Comparison of ENCODE assay signal across 12 mouse cellular contexts in the genomic region with DNA sequence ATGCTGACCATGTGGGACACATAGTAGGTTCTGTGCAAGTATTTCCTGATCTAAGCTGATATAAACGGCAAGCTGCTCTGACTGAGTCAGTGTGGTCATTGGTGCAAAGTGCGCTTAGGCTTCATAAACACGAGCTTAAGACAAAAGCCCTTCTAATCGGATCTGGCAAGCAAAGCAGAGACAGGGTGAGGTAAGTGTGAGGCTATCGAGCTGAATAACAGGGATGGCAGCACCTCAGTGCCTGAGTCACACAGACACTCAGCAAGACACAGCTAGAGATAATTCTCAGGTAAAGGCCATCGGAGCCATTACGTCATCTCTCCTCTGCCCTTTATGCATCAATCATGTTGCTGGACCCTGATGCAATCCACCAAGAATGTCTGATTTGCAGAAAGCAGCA.
DNase-seq lines count a peak whose midpoint lies in the region; ATAC-seq and TF ChIP-seq lines count a peak whose summit lies in the region.
"Had no signal": no experiment of that assay in that cellular context is flagged by ENCODE, and none has a peak within 500 bp of the region (broad histone marks: within the 10 kb centered on the region; RNA-seq: fewer than 3 reads in every experiment).

No protein-coding gene starts in this region.

- peak; percentile 27; the same call in 1 of the 2 replicates for ATAC-seq in forebrain, embryonic 11.5 days (replicated peaks; ENCODE audit: low FRiP score)
- ATAC-seq in lung, postnatal 0 days, result peak; percentile 62
- ATAC-seq in stomach, postnatal 0 days (ENCODE audit: low FRiP score, low TSS enrichment), result peak; percentile 94
- no peak for ATAC-seq in inflammation-experienced regulatory T-cells, adult 6 months

- no peak overlapping the region for H3K4me3 ChIP-seq in forebrain, embryonic 11.5 days (ENCODE audit: low read depth, low read length)
- H3K4me3 ChIP-seq in forebrain, embryonic 10.5 days, result no peak overlapping the region
- no peak overlapping the region for H3K4me3 ChIP-seq in lung, postnatal 0 days (ENCODE audit: low read depth, low read length)
- H3K4me3 ChIP-seq in stomach, postnatal 0 days (ENCODE audit: low read depth, low read length), result no peak overlapping the region
- H3K4me3 ChIP-seq: hindbrain, embryonic 15.5 days; layer of hippocampus, adult 2 months; megakaryocyte, embryonic 14.5 days; neural tube, embryonic 15.5 days had no signal

- H3K4me1 ChIP-seq in forebrain, embryonic 11.5 days (replicated peaks; ENCODE audit: control insufficient read depth, insufficient read depth, low read length), result no peaks in the 10 kb centered on the region
- H3K4me1 ChIP-seq in forebrain, embryonic 10.5 days, result peaks cover 15% of the 10 kb centered on the region
- no peaks in the 10 kb centered on the region; the same call in 1 of the 2 replicates for H3K4me1 ChIP-seq in lung, postnatal 0 days (ENCODE audit: insufficient read depth, low read depth, low read length)
- peaks cover 5% of the 10 kb centered on the region; the same call in 1 of the 2 replicates for H3K4me1 ChIP-seq in stomach, postnatal 0 days (replicated peaks; ENCODE audit: control insufficient read depth, insufficient read depth)
- H3K4me1 ChIP-seq: hindbrain, embryonic 15.5 days; neural tube, embryonic 15.5 days had no signal

- no peak for TF ChIP-seq EP300 in lung, postnatal 0 days (IDR thresholded peaks at IDR 0.05)
- TF ChIP-seq EP300 in stomach, postnatal 0 days (optimal IDR thresholded peaks at IDR 0.05), result no peak

- TF ChIP-seq CTCF in lung, postnatal 0 days (IDR thresholded peaks at IDR 0.05), result no peak
- no peak for TF ChIP-seq CTCF in stomach, postnatal 0 days (IDR thresholded peaks at IDR 0.05; ENCODE audit: low read depth)

- H3K4me2 ChIP-seq in forebrain, embryonic 11.5 days (ENCODE audit: low read depth, low read length, severe bottlenecking), result no peak overlapping the region
- no peak overlapping the region for H3K4me2 ChIP-seq in lung, postnatal 0 days (replicated peaks; ENCODE audit: low read depth, low read length)
- no peak overlapping the region for H3K4me2 ChIP-seq in stomach, postnatal 0 days (replicated peaks; ENCODE audit: low read depth)
- H3K4me2 ChIP-seq: hindbrain, embryonic 15.5 days; neural tube, embryonic 15.5 days had no signal

- no peak overlapping the region for H3K27ac ChIP-seq in forebrain, embryonic 11.5 days (ENCODE audit: low read depth, low read length)
- H3K27ac ChIP-seq in forebrain, embryonic 10.5 days, result no peak overlapping the region
- no peak overlapping the region for H3K27ac ChIP-seq in lung, postnatal 0 days (ENCODE audit: low read length)
- H3K27ac ChIP-seq in stomach, postnatal 0 days (replicated peaks), result peak overlapping the region; percentile 45; the same call in 1 of the 2 replicates
- H3K27ac ChIP-seq: hindbrain, embryonic 15.5 days; layer of hippocampus, adult 2 months; neural tube, embryonic 15.5 days had no signal

- H3K27me3 ChIP-seq in forebrain, embryonic 11.5 days (ENCODE audit: control insufficient read depth, insufficient read depth, low read length), result no peaks in the 10 kb centered on the region
- no peaks in the 10 kb centered on the region for H3K27me3 ChIP-seq in forebrain, embryonic 10.5 days (ENCODE audit: poor library complexity, severe bottlenecking)
- no peaks in the 10 kb centered on the region for H3K27me3 ChIP-seq in lung, postnatal 0 days (replicated peaks; ENCODE audit: insufficient read depth, low read length)
- H3K27me3 ChIP-seq in stomach, postnatal 0 days (ENCODE audit: control insufficient read depth, insufficient read depth, low read length), result no peaks in the 10 kb centered on the region
- H3K27me3 ChIP-seq: hindbrain, embryonic 15.5 days; neural tube, embryonic 15.5 days had no signal

- intact Hi-C loops in left cerebral cortex, postnatal 14 days (cut with DNase I), result no loop called here

- 79% methylated on average over 7 of the region's 7 CpGs for WGBS in forebrain, embryonic 11.5 days
- WGBS in forebrain, embryonic 10.5 days, result 74% methylated on average over 7 of the region's 7 CpGs
- 33% methylated on average over 7 of the region's 7 CpGs for WGBS in lung, postnatal 0 days
- WGBS in stomach, postnatal 0 days, result 16% methylated on average over 7 of the region's 7 CpGs

- H3K9me3 ChIP-seq in forebrain, embryonic 11.5 days (ENCODE audit: control insufficient read depth, low read length), result peaks cover 2% of the 10 kb centered on the region; the same call in 1 of the 2 replicates
- H3K9me3 ChIP-seq in forebrain, embryonic 10.5 days, result peaks cover 4% of the 10 kb centered on the region; the same call in 1 of the 2 replicates
- no peaks in the 10 kb centered on the region for H3K9me3 ChIP-seq in lung, postnatal 0 days (ENCODE audit: low read length)
- no peaks in the 10 kb centered on the region for H3K9me3 ChIP-seq in stomach, postnatal 0 days (ENCODE audit: control insufficient read depth, low read length)
- H3K9me3 ChIP-seq: hindbrain, embryonic 15.5 days; neural tube, embryonic 15.5 days had no signal

- no peaks in the 10 kb centered on the region for H3K36me3 ChIP-seq in forebrain, embryonic 11.5 days (ENCODE audit: control insufficient read depth, insufficient read depth, low read length)
- H3K36me3 ChIP-seq in forebrain, embryonic 10.5 days (replicated peaks), result no peaks in the 10 kb centered on the region
- H3K36me3 ChIP-seq in lung, postnatal 0 days (ENCODE audit: insufficient read depth, low read length), result no peaks in the 10 kb centered on the region
- H3K36me3 ChIP-seq in stomach, postnatal 0 days (ENCODE audit: control insufficient read depth, insufficient read depth, low read length), result no peaks in the 10 kb centered on the region
- H3K36me3 ChIP-seq: hindbrain, embryonic 15.5 days; neural tube, embryonic 15.5 days had no signal

- DNase-seq in forebrain, embryonic 11.5 days (ENCODE audit: low spot score), result no peak
- DNase-seq in forebrain, embryonic 10.5 days (ENCODE audit: extremely low spot score, low spot score), result no peak
- peak; percentile 44 for DNase-seq in lung, postnatal 0 days (ENCODE audit: low spot score)
- DNase-seq in lung, postnatal 36 days, result no peak
- peak; percentile 87 for DNase-seq in gonadal fat pad, adult 2 months (ENCODE audit: low read depth)
- peak; percentile 42 for DNase-seq in stomach, postnatal 0 days (ENCODE audit: low spot score)
- DNase-seq in left cerebral cortex, postnatal 14 days (ENCODE audit: low spot score in 2 of 2), result no peak

- H3K9ac ChIP-seq in forebrain, embryonic 11.5 days (ENCODE audit: low read length), result no peak overlapping the region
- H3K9ac ChIP-seq in lung, postnatal 0 days (replicated peaks; ENCODE audit: low read depth), result no peak overlapping the region
- H3K9ac ChIP-seq in stomach, postnatal 0 days (ENCODE audit: low read length), result no peak overlapping the region
- H3K9ac ChIP-seq: hindbrain, embryonic 15.5 days; neural tube, embryonic 15.5 days had no signal

Comparison
In these comparisons a context has a peak if more than half of its experiments do, and no peak if none do; other contexts are left out.
1. DNase-seq: peak in lung, postnatal 0 days (single experiment), gonadal fat pad, adult 2 months (single experiment) and stomach, postnatal 0 days (single experiment); none in forebrain, embryonic 11.5 days (single experiment), forebrain, embryonic 10.5 days (single experiment), lung, postnatal 36 days (single experiment) and left cerebral cortex, postnatal 14 days (0 of 2).